Mouse (Mus musculus) spleen, adult 2 months (tissue): ENCODE results near the gene Arhgap4.

Experiments
- CTCF ChIP-seq: fragments of 200-500 bp; IDR thresholded peaks from 2 replicates; pipeline ENCODE4 v1.5.1; 2011; ENCODE audit warnings: mild to moderate bottlenecking, inconsistent platforms; ENCODE audit not compliant: insufficient read depth, insufficient read length, insufficient replicate concordance; ENCODE audit errors: extremely low read depth
- POLR2A ChIP-seq: fragments of 200-500 bp; IDR thresholded peaks from 2 replicates; pipeline ENCODE4 v1.6.1; 2011; ENCODE audit warnings: low read depth, low read length, inconsistent platforms

- TF ChIP-seq CTCF (no peak), POLR2A (peak; percentile 32; the same call in 1 of the 2 replicates)
These were observed 45.8 kb upstream of the Arhgap4 start for GRCm38 (mm10) chrX:73967177-73968075.
